10 mouse cellular contexts compared by ENCODE assay signal in genomic region chr14:74910363-74910762, GRCm38 (mm10). TPM values are rescaled to one million over a fixed set of nuclear protein-coding genes. Genes with fewer than 3 reads are reported as not detected.
A peak's percentile ranks its signal among the peaks of the same experiment; 100 is the strongest.
DNase-seq lines count a peak whose midpoint lies in the region; ATAC-seq and TF ChIP-seq lines count a peak whose summit lies in the region.
"Had no signal": no experiment of that assay in that cellular context is flagged by ENCODE, and none has a peak within 500 bp of the region (broad histone marks: within the 10 kb centered on the region; RNA-seq: fewer than 3 reads in every experiment).

No protein-coding gene starts in this region.

- no peak overlapping the region for H3K9ac ChIP-seq in kidney, embryonic 16.5 days (replicated peaks; ENCODE audit: low read length)
- H3K9ac ChIP-seq in stomach, embryonic 16.5 days (ENCODE audit: low read length): no peak overlapping the region
- H3K9ac ChIP-seq: embryonic facial prominence, embryonic 13.5 days; hindbrain, embryonic 14.5 days had no signal

- H3K27me3 ChIP-seq in kidney, embryonic 16.5 days (ENCODE audit: insufficient read depth, low read length): no peaks in the 10 kb centered on the region
- H3K27me3 ChIP-seq in stomach, embryonic 16.5 days (ENCODE audit: control insufficient read depth, insufficient read depth, low read length): no peaks in the 10 kb centered on the region
- H3K27me3 ChIP-seq: embryonic facial prominence, embryonic 13.5 days had no signal

- DNase-seq in kidney, adult 18-20 months: peak; percentile 18
- no peak for DNase-seq in kidney, adult 9 months
- DNase-seq in gastrocnemius, postnatal 14 days: peak; percentile 46
- no peak for DNase-seq in left cerebral cortex, postnatal 36 days (ENCODE audit: low spot score in 2 of 2)
- DNase-seq in left cerebral cortex, adult 2 months (ENCODE audit: extremely low spot score in 1 of 2, low spot score in 2 of 2): no peak
- no peak for DNase-seq in frontal cortex, postnatal 36 days (ENCODE audit: low spot score in 2 of 2)

- H3K27ac ChIP-seq in kidney, embryonic 16.5 days (ENCODE audit: low read length): peak overlapping the region; percentile 69
- peak overlapping the region; percentile 58 for H3K27ac ChIP-seq in stomach, embryonic 16.5 days (ENCODE audit: low read length)
- no peak overlapping the region for H3K27ac ChIP-seq in left cerebral cortex, adult 2 months
- H3K27ac ChIP-seq: embryonic facial prominence, embryonic 13.5 days; hindbrain, embryonic 14.5 days had no signal

- WGBS in kidney, embryonic 16.5 days: 25% methylated on average over 5 of the region's 5 CpGs
- WGBS in stomach, embryonic 16.5 days: 25% methylated on average over 5 of the region's 5 CpGs

- H3K4me2 ChIP-seq in kidney, embryonic 16.5 days (replicated peaks; ENCODE audit: low read depth, low read length): no peak overlapping the region
- H3K4me2 ChIP-seq in stomach, embryonic 16.5 days (ENCODE audit: low read depth, low read length): no peak overlapping the region
- H3K4me2 ChIP-seq: embryonic facial prominence, embryonic 13.5 days; hindbrain, embryonic 14.5 days had no signal

- intact Hi-C loops in gastrocnemius, postnatal 14 days (cut with DNase I; ENCODE audit: low total_unique reads): no loop called here
- intact Hi-C loops in left cerebral cortex, postnatal 36 days (cut with DNase I): loop anchor here (5.0 kb wide), 2 partner anchors 43 to 58 kb away; no protein-coding TSS in a partner anchor
- intact Hi-C loops in left cerebral cortex, adult 2 months (cut with DNase I): no loop called here

- no peak overlapping the region for H3K4me3 ChIP-seq in kidney, embryonic 16.5 days (ENCODE audit: low read length)
- no peak overlapping the region for H3K4me3 ChIP-seq in stomach, embryonic 16.5 days (replicated peaks; ENCODE audit: low read length)
- no peak overlapping the region for H3K4me3 ChIP-seq in left cerebral cortex, adult 2 months
- H3K4me3 ChIP-seq: embryonic facial prominence, embryonic 13.5 days had no signal

- no peak for TF ChIP-seq CTCF in left cerebral cortex, adult 2 months (IDR thresholded peaks at IDR 0.05)

- H3K4me1 ChIP-seq in kidney, embryonic 16.5 days (ENCODE audit: insufficient read depth, low read length): peaks cover 49% of the 10 kb centered on the region
- peaks cover 39% of the 10 kb centered on the region for H3K4me1 ChIP-seq in stomach, embryonic 16.5 days (ENCODE audit: control insufficient read depth, insufficient read depth, low read length)

- no peaks in the 10 kb centered on the region for H3K9me3 ChIP-seq in kidney, embryonic 16.5 days (ENCODE audit: low read length)
- H3K9me3 ChIP-seq in stomach, embryonic 16.5 days (replicated peaks; ENCODE audit: control insufficient read depth, low read length): no peaks in the 10 kb centered on the region
- H3K9me3 ChIP-seq: embryonic facial prominence, embryonic 13.5 days had no signal

- no peaks in the 10 kb centered on the region for H3K36me3 ChIP-seq in kidney, embryonic 16.5 days (ENCODE audit: insufficient read depth, low read length)
- H3K36me3 ChIP-seq in stomach, embryonic 16.5 days (ENCODE audit: control insufficient read depth, insufficient read depth, low read length): no peaks in the 10 kb centered on the region
- H3K36me3 ChIP-seq: embryonic facial prominence, embryonic 13.5 days had no signal

- ATAC-seq in kidney, embryonic 16.5 days (ENCODE audit: low FRiP score, low TSS enrichment): peak; percentile 72
- peak; percentile 85 for ATAC-seq in stomach, embryonic 16.5 days (ENCODE audit: insufficient read depth, low FRiP score)

RNA-seq across cellular contexts. Expression of gene Lrch1, which starts 37.3 kb away (rescaled TPM):
- 1 to 10 TPM; 5.5 to 6.6 TPM for total RNA-seq in gastrocnemius, postnatal 14 days (2021)
- polyA plus RNA-seq in kidney, embryonic 16.5 days (2015; fragmentation: Nextera tagmentation; extraction: Ambion mirVana): 18.3 and 24.5 TPM in 2 replicates
- 12.4 and 13.2 TPM in 2 replicates for polyA plus RNA-seq in stomach, embryonic 16.5 days (2015; fragmentation: Nextera tagmentation; extraction: Ambion mirVana)
- total RNA-seq in left cerebral cortex, postnatal 36 days (2021): 10 to 100 TPM; 13.5 to 21.5 TPM
- total RNA-seq in left cerebral cortex, adult 2 months (2021): 10 to 100 TPM; 14.8 to 16.3 TPM

Comparison
In these comparisons a context has a peak if more than half of its experiments do, and no peak if none do; other contexts are left out.
1. DNase-seq: peak in kidney, adult 18-20 months (single experiment) and gastrocnemius, postnatal 14 days (single experiment); none in kidney, adult 9 months (single experiment), left cerebral cortex, postnatal 36 days (0 of 2), left cerebral cortex, adult 2 months (0 of 2) and frontal cortex, postnatal 36 days (0 of 2).